Mouse (Mus musculus): ENCODE measurements around the gene Usp36. TPM values are rescaled to one million over a fixed set of nuclear protein-coding genes. Genes with fewer than 3 reads are reported as not detected.

The Usp36 gene
- polyA plus RNA-seq, 1 experiment from 2014 or later: 18.1 TPM

Other genes with a start within 250 kb of the Usp36 start
- 0.14 and 0.26 TPM in 2 replicates for gene Dnah17, start 159.6 kb downstream of the Usp36 start, polyA plus RNA-seq (2014; fragmentation: Nextera tagmentation; extraction: Ambion mirVana)
- 8.3 and 9.3 TPM in 2 replicates for gene Cyth1, start 41.7 kb downstream of the Usp36 start, polyA plus RNA-seq (2014; fragmentation: Nextera tagmentation; extraction: Ambion mirVana)
- 0.61 and 0.69 TPM in 2 replicates for gene Cep295nl, start 52.3 kb upstream of the Usp36 start, polyA plus RNA-seq (2014; fragmentation: Nextera tagmentation; extraction: Ambion mirVana)
- gene Timp2, start 65.5 kb upstream of the Usp36 start, polyA plus RNA-seq (2014; fragmentation: Nextera tagmentation; extraction: Ambion mirVana): 80.9 and 83.9 TPM in 2 replicates
- 108 and 120 TPM in 2 replicates for gene Lgals3bp, start 111.8 kb upstream of the Usp36 start, polyA plus RNA-seq (2014; fragmentation: Nextera tagmentation; extraction: Ambion mirVana)
- 30.1 and 32.9 TPM in 2 replicates for gene Cant1, start 128.8 kb upstream of the Usp36 start, polyA plus RNA-seq (2014; fragmentation: Nextera tagmentation; extraction: Ambion mirVana)
- gene C1qtnf1, start 138.0 kb upstream of the Usp36 start, polyA plus RNA-seq (2014; fragmentation: Nextera tagmentation; extraction: Ambion mirVana): 7.1 and 7.2 TPM in 2 replicates
- 7.2 and 11.9 TPM in 2 replicates for gene Engase, start 186.6 kb upstream of the Usp36 start, polyA plus RNA-seq (2014; fragmentation: Nextera tagmentation; extraction: Ambion mirVana)

All from intestine, embryonic 14.5 days (tissue).